Mouse (Mus musculus): ENCODE measurements around the gene Tmem204. TPM values are rescaled to one million over a fixed set of nuclear protein-coding genes. Genes with fewer than 3 reads are reported as not detected.

The Tmem204 gene
- polyA plus RNA-seq, 1 experiment: 9.6 TPM

DNA sequence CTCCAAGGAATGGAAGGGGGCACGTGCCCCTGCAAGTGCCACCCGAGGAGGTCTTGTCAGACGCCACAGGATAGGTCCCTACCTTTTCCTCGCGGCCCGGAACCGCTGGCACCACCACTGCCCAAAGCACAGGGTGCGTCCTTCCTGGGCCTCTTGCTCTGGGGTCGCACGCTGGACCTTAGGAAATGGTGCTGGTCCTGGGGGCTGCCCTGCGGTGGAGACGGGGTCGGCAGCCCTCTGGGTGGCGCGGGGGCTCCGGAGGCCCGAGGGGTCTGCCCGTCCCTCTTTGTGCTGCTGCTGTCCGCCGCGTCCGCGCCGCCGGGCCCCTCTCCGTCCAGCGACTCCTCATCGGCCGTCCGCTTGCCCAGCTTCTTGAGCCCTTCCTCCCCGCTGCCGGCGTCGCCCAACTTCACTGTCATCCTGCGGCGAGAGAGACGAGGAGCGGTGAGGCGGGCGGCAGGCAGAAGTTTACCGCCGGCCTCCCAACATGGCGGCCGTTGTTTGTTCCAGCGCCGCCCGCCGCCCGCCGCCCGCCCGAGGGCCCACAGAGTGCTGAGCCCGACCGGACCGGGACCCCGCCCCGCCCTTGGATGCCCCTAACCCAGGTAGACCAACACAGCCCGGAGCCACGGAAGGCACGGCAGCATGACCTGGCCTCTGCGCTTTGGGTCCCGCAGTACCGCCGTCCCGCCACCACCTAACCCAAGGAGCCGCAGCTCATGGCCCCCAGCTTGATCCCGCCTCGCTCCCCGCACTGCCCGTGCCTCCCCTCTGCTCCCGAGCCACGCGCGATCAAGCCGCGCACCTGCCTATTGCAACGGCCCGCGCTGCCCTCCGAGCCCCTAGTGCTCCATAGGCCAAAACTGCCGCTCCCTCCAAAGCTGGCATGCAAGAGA, 69.5 kb downstream of the Tmem204 start:
- DNase-seq (ENCODE audit: low read depth): peak; percentile 28
- TF ChIP-seq CTCF (IDR thresholded peaks at IDR 0.05; ENCODE audit: borderline replicate concordance, extremely low read depth, insufficient read depth, insufficient read length) (no peak), POLR2A (IDR thresholded peaks at IDR 0.05; ENCODE audit: borderline replicate concordance, extremely low read depth, insufficient read depth, insufficient read length, poor library complexity, severe bottlenecking) (0 out of 2 replicates have a peak, but pooled peaks have one; percentile 16)

Other genes starting within 250 kb of the Tmem204 start
- 39.7 and 46.3 TPM in 2 replicates for gene Hagh, start 243.4 kb downstream of the Tmem204 start, polyA plus RNA-seq (2012; rRNA removed)
- 13.9 and 14.8 TPM in 2 replicates for gene Fahd1, start 233.2 kb downstream of the Tmem204 start, polyA plus RNA-seq (2012; rRNA removed)
- gene Igfals, start 217.6 kb downstream of the Tmem204 start, polyA plus RNA-seq (2012; rRNA removed): 0.14 TPM in 1 of 2 replicates, not detected in the other
- gene Nubp2, start 197.2 kb downstream of the Tmem204 start, polyA plus RNA-seq (2012; rRNA removed): 29.5 and 36.3 TPM in 2 replicates
- gene Spsb3, start 196.9 kb downstream of the Tmem204 start, polyA plus RNA-seq (2012; rRNA removed): 84.5 and 105 TPM in 2 replicates
- 41.0 and 50.3 TPM in 2 replicates for gene Eme2, start 188.5 kb downstream of the Tmem204 start, polyA plus RNA-seq (2012; rRNA removed)
- gene Mrps34, start 188.5 kb downstream of the Tmem204 start, polyA plus RNA-seq (2012; rRNA removed): 94.6 and 120 TPM in 2 replicates
- gene Nme3, start 187.1 kb downstream of the Tmem204 start, polyA plus RNA-seq (2012; rRNA removed): 71.5 and 91.4 TPM in 2 replicates
- gene Mapk8ip3, start 146.6 kb downstream of the Tmem204 start, polyA plus RNA-seq (2012; rRNA removed): 217 and 242 TPM in 2 replicates
- 62.9 and 65.5 TPM in 2 replicates for gene Jpt2, start 122.9 kb downstream of the Tmem204 start, polyA plus RNA-seq (2012; rRNA removed)
- 31.4 and 31.9 TPM in 2 replicates for gene Cramp1l, start 67.8 kb downstream of the Tmem204 start, polyA plus RNA-seq (2012; rRNA removed)
- gene Ift140, start 67.5 kb downstream of the Tmem204 start, polyA plus RNA-seq (2012; rRNA removed): 22.9 and 23.9 TPM in 2 replicates
- 40.9 and 41.6 TPM in 2 replicates for gene Telo2, start 32.4 kb upstream of the Tmem204 start, polyA plus RNA-seq (2012; rRNA removed)
- 0.07 TPM in 1 of 2 replicates, not detected in the other for gene Ptx4, start 37.2 kb upstream of the Tmem204 start, polyA plus RNA-seq (2012; rRNA removed)
- gene Clcn7, start 49.8 kb upstream of the Tmem204 start, polyA plus RNA-seq (2012; rRNA removed): 41.4 and 45.7 TPM in 2 replicates
- gene Ccdc154, start 78.9 kb upstream of the Tmem204 start, polyA plus RNA-seq (2012; rRNA removed): not detected in 2 replicates
- not detected in 2 replicates for gene Gm38655, start 91.9 kb upstream of the Tmem204 start, polyA plus RNA-seq (2012; rRNA removed)
- gene BC003965, start 101.0 kb upstream of the Tmem204 start, polyA plus RNA-seq (2012; rRNA removed): 22.3 and 29.5 TPM in 2 replicates
- 22.3 and 24.1 TPM in 2 replicates for gene Unkl, start 104.8 kb upstream of the Tmem204 start, polyA plus RNA-seq (2012; rRNA removed)
- 75.1 and 108 TPM in 2 replicates for gene Gnptg, start 156.5 kb upstream of the Tmem204 start, polyA plus RNA-seq (2012; rRNA removed)
- gene Tsr3, start 156.6 kb upstream of the Tmem204 start, polyA plus RNA-seq (2012; rRNA removed): 40.8 and 54.0 TPM in 2 replicates
- gene Baiap3, start 172.8 kb upstream of the Tmem204 start, polyA plus RNA-seq (2012; rRNA removed): 15.6 and 16.6 TPM in 2 replicates
- gene Ube2i, start 191.0 kb upstream of the Tmem204 start, polyA plus RNA-seq (2012; rRNA removed): 481 and 573 TPM in 2 replicates
- 0.08 and 0.19 TPM in 2 replicates for gene Prss34, start 214.8 kb upstream of the Tmem204 start, polyA plus RNA-seq (2012; rRNA removed)
- not detected in 2 replicates for gene Prss28, start 225.1 kb upstream of the Tmem204 start, polyA plus RNA-seq (2012; rRNA removed)
- not detected in 2 replicates for gene Prss29, start 235.1 kb upstream of the Tmem204 start, polyA plus RNA-seq (2012; rRNA removed)